Mouse (Mus musculus) retina, embryonic 14.5 days (tissue): ENCODE data around the gene Ackr3.

Experiments
- DNase-seq: peaks from one replicate; pipeline ENCODE4 v3.0.0-alpha.2; 2015; ENCODE audit warnings: low spot score

Gene Ackr3

GRCm38 (mm10) chr1:90205223-90205622 lies 1.4 kb downstream of the Ackr3 start:
- DNase-seq: peak; percentile 74

DNA sequence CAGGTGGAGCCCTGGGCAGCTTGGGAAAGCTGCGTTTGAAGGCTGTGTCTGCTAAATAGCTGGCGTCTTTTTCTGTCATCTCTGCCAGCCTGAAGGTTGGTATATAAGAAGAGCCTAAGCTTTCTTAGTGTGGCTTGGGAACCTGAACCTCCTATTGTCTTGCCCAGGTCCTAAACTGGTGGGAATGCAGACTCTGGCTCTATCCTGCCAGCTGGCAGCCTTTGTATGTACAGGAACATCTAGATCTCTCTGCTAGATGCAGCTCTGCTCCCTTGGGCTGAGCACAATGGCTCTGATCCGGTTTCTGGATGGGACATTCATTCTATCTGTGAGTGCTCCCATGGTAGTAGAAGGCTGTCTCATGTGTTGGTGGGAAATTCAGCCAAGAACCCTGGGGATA lies 2.9 kb downstream of the Ackr3 start:
- no peak for DNase-seq

DNA sequence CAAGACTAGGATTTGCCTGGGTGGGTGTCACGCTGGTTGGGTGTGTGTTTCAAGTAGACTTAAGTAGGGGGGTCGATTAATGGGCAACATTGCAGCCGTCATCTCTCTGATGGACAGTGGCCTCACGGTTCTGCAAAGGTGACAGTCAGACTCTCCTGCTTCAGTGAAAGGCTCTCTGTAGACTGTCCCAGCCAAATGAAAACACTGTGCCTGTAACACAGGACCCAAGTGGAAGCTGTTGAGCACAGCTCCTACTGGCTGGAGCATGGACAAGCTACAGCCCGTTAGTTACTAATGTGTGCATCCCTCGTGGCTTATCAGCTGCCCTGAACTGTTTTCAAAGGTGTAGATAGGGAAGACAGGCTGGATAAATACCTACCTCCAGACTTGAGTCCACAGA lies 3.5 kb downstream of the Ackr3 start:
- DNase-seq: no peak

- DNase-seq: no peak
Observed at GRCm38 (mm10) chr1:90207739-90208502, 4.1 kb downstream of the Ackr3 start.

- DNase-seq: no peak
Observed at GRCm38 (mm10) chr1:90208503-90208860, 4.7 kb downstream of the Ackr3 start.

- no peak for DNase-seq
Observed at GRCm38 (mm10) chr1:90209069-90209468, 5.3 kb downstream of the Ackr3 start.

GRCm38 (mm10) chr1:90209741-90210140 lies 6.0 kb downstream of the Ackr3 start:
- no peak for DNase-seq

DNA sequence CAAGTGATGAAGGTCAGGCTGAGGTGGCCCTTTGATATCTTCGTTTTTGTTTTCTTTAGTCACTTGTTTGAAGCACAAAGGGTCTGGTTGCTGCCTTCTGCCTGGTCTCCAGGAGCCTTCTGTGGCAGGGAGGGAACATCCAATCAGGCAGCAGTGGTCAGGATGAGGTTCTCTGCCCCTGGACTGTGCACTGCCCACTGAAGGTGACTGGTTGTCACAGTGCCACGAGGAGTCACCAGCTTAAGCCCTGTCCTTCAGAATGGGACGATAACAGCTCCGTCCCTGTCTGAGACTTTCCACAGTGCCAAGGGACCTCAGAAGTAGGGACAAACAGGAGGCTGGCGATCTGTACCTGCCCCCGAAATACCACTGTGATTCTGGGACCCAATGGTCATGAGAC lies 6.6 kb downstream of the Ackr3 start:
- DNase-seq: no peak

DNA sequence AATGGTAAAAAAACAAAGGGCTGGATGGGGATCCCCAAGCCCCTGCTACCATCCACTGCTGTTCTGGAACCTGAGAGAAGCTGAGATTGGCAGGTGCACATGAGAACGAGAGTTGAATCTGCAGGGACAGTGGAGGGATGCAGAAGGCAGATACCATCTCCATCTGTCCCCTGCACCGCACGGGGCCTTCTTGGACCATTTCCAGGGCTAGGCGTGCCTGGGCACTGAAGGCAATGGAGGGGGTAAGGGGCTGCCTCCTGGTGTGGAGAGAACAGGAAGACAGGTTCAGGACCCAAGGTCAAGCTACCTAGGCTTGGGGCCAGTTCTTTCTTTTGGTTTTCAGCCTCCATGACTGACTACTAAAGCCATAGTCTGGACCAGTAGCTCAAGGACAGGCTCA lies 7.0 kb downstream of the Ackr3 start:
- DNase-seq: no peak

GRCm38 (mm10) chr1:90212376-90212775 lies 8.6 kb downstream of the Ackr3 start:
- DNase-seq: no peak

DNA sequence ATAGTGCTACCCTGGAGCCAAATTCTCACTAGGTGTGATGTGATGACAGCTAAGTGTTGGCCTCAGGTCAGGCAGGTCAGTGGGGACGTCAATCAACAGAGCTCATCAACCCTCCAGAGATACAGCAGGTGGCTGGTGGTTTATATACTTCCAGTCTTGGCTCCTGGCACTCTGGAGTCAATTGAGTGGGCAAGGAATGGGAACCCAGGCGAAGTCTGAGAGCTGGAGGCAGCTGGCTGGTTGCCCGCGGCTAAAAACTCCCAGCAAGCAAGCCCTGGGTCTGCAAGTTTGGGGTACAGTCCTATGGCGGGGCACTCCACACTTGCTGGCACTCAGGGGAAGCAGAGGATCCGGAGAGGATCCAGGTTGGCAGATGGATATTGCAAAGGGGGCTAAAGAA lies 9.1 kb downstream of the Ackr3 start:
- no peak for DNase-seq

DNA sequence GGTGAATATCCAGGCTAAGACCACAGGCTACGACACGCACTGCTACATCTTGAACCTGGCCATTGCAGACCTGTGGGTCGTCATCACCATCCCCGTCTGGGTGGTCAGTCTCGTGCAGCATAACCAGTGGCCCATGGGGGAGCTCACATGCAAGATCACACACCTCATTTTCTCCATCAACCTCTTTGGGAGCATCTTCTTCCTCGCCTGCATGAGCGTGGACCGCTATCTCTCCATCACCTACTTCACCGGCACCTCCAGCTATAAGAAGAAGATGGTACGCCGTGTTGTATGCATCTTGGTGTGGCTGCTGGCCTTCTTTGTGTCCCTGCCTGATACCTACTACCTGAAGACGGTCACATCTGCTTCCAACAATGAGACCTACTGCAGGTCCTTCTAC lies 10.2 kb downstream of the Ackr3 start:
- no peak for DNase-seq

DNA sequence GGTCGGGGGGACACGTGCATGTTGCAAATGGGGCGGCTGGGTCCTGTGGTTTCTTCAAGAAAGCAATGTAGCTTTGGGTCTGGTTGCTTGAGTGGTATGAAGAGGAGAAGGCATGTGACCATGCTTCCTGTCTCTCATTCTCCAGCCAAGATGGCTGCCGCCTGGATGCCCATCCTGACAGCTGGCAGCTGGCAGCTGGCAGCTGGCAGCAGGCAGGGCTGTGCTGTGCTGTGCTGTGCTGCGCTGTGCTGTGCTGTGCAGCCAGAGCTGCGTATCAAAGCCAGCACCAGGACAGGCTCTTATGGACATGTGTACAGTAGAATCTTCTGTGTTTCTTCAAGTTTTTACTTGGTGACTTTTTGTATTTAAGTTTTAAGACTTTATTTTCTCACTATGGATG lies 11.1 kb downstream of the Ackr3 start:
- no peak for DNase-seq

DNA sequence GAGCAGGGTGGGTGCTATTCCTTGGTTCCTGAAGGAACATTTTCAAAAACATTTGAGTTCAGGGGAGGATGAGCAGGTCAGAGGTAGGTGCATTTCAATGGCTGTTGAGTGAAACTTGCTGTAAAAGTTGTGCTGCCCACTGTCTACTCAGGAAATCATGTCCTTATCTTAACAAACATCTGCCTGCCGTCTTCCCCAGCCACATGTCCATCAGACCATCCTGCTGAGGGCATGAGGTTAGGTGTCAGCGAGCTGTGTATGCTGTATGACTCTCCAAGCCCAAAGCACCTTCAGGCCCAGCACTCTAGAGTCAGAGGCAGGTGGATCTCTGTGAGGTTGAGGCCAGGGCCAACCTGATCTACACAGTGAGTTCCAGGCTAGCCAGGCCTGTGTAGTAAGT lies 12.1 kb downstream of the Ackr3 start:
- DNase-seq: no peak

- DNase-seq: no peak
Observed at GRCm38 (mm10) chr1:90216395-90216794, 12.6 kb downstream of the Ackr3 start.

GRCm38 (mm10) chr1:90220280-90220679 lies 16.5 kb downstream of the Ackr3 start:
- DNase-seq: peak; percentile 55

GRCm38 (mm10) chr1:90220844-90221243 lies 17.1 kb downstream of the Ackr3 start:
- no peak for DNase-seq

- DNase-seq: peak; percentile 72
Observed at GRCm38 (mm10) chr1:90221811-90222361, 18.1 kb downstream of the Ackr3 start.

DNA sequence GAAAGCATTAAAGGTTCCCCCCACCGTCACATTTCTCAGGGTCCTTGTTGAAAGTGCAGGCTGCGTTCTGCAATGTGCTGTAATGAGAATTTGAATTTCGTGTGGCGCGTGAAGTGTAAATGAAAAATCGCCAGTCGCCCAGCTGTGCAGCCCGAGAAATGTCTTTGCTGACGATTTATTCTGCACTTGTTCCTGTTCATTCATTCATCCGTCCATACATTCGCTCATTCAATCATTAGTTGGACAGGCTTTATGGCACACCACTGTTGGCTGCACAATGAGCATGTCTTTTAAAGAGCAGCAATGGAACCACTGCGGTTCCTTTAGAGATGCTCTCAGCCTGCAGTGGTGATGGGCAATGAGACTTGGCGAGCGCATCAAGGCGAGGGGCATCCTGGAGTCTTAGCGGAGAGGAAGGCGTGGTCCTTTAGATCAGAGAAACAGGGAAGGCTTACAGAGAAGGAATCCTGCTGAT lies 18.7 kb downstream of the Ackr3 start:
- no peak for DNase-seq

- DNase-seq: no peak
Observed at GRCm38 (mm10) chr1:90223006-90223405, 19.2 kb downstream of the Ackr3 start.

GRCm38 (mm10) chr1:90225603-90226254 lies 21.9 kb downstream of the Ackr3 start:
- no peak for DNase-seq

- peak; percentile 59 for DNase-seq
Observed at GRCm38 (mm10) chr1:90227684-90228322, 24.0 kb downstream of the Ackr3 start.

GRCm38 (mm10) chr1:90228323-90228697 lies 24.5 kb downstream of the Ackr3 start:
- DNase-seq: no peak
